Mouse (Mus musculus) cerebellum, adult 2 months (tissue): ENCODE results near the gene Cdh23. TPM values are rescaled to one million over a fixed set of nuclear protein-coding genes. Genes with fewer than 3 reads are reported as not detected.

ENCODE experiments used
- DNase-seq, 2 experiments: peaks; one replicate each; pipeline ENCODE4 v3.0.0; 2021
- H3K27ac ChIP-seq: fragments of 200-500 bp; 2 replicates; pipeline ENCODE4 v1.5.1; 2012; ENCODE audit warnings: low read length, control low read depth, inconsistent platforms; ENCODE audit not compliant: insufficient read depth
- H3K27me3 ChIP-seq: fragments of 200-500 bp; 2 replicates; pipeline ENCODE4 v1.6.1; 2012; ENCODE audit warnings: inconsistent platforms, mild to moderate bottlenecking, low read length, moderate library complexity; ENCODE audit not compliant: control insufficient read depth, insufficient read depth
- H3K4me1 ChIP-seq: fragments of 200-500 bp; 2 replicates; pipeline ENCODE4 v1.6.1; 2011; ENCODE audit warnings: low read length; ENCODE audit not compliant: control insufficient read depth, insufficient read depth
- H3K4me3 ChIP-seq: fragments of 200-500 bp; replicated peaks from 2 replicates; pipeline ENCODE3; 2011; ENCODE audit warnings: mild to moderate bottlenecking, low read depth, low read length, control low read depth; ENCODE audit not compliant: insufficient read depth
- CTCF ChIP-seq: fragments of 200-500 bp; IDR thresholded peaks from 2 replicates; pipeline ENCODE4 v1.5.1; 2011; ENCODE audit warnings: low read depth, mild to moderate bottlenecking, control low read depth, low read length, moderate library complexity, borderline replicate concordance; ENCODE audit not compliant: insufficient read depth
- POLR2A ChIP-seq: fragments of 200-500 bp; IDR thresholded peaks from 2 replicates; pipeline ENCODE4 v1.6.1; 2011; ENCODE audit warnings: low read length, control low read depth, borderline replicate concordance; ENCODE audit not compliant: insufficient read depth
- WGBS: fragments of 180-500 bp; shearing (Covaris S2); methylation state at CpG from one replicate; pipeline ENCODE4 v1.1.7; 2018; 5-methylcytosine and 5-hydroxymethylcytosine counted together
- polyA plus RNA-seq: library from polyadenylated mRNA; depleted of rRNA; stranded (reverse); fragments of >200 nt; gene quantifications from 2 replicates; pipeline ENCODE4 v1.2.3, GENCODE M21; 2012

Cdh23 gene
- polyA plus RNA-seq, 1 experiment = 2.7 TPM

GRCm38 (mm10) chr10:60602235-60602634 lies 94.1 kb downstream of the Cdh23 start:
- WGBS = 34% methylated on average over 11 of the region's 11 CpGs
- Histone ChIP-seq H3K27ac (no peak overlapping the region), H3K4me1 (no peaks in the 10 kb centered on the region), H3K4me3 (no peak overlapping the region), H3K27me3 (peaks cover 1% of the 10 kb centered on the region; the same call in 1 of the 2 replicates)
- TF ChIP-seq CTCF = no peak
- TF ChIP-seq POLR2A = no peak
- DNase-seq = peak in 1 of 2 experiments; percentile 12

GRCm38 (mm10) chr10:60595166-60595565 lies 101.1 kb downstream of the Cdh23 start:
- DNase-seq = peak; percentile 20 to 36
- 11% methylated on average over 6 of the region's 6 CpGs for WGBS
- peaks cover 4% of the 10 kb centered on the region; the same call in 1 of the 2 replicates for H3K4me1 ChIP-seq
- H3K4me3 ChIP-seq = no peak overlapping the region
- peaks cover 3% of the 10 kb centered on the region; the same call in 1 of the 2 replicates for H3K27me3 ChIP-seq
- no peak for TF ChIP-seq CTCF
- TF ChIP-seq POLR2A = no peak
- H3K27ac ChIP-seq = no peak overlapping the region

- DNase-seq = no peak
- H3K4me3 ChIP-seq = no peak overlapping the region
- H3K27me3 ChIP-seq = peaks cover 3% of the 10 kb centered on the region; the same call in 1 of the 2 replicates
- TF ChIP-seq CTCF (no peak), POLR2A (no peak)
- 15% methylated on average over 22 of the region's 22 CpGs for WGBS
- peaks cover 4% of the 10 kb centered on the region; the same call in 1 of the 2 replicates for H3K4me1 ChIP-seq
- H3K27ac ChIP-seq = no peak overlapping the region
These were observed 103.3 kb downstream of the Cdh23 start for GRCm38 (mm10) chr10:60592881-60593575.

GRCm38 (mm10) chr10:60591281-60591680 lies 105.0 kb downstream of the Cdh23 start:
- peaks cover 3% of the 10 kb centered on the region; the same call in 1 of the 2 replicates for H3K27me3 ChIP-seq
- H3K27ac ChIP-seq = no peak overlapping the region
- DNase-seq = no peak
- 87% methylated on average over 1 of the region's 1 CpGs for WGBS
- TF ChIP-seq CTCF (no peak), POLR2A (no peak)
- H3K4me1 ChIP-seq = peaks cover 4% of the 10 kb centered on the region; the same call in 1 of the 2 replicates
- no peak overlapping the region for H3K4me3 ChIP-seq

GRCm38 (mm10) chr10:60590241-60590640 lies 106.0 kb downstream of the Cdh23 start:
- Histone ChIP-seq H3K4me1 (peaks cover 2% of the 10 kb centered on the region; the same call in 1 of the 2 replicates), H3K4me3 (no peak overlapping the region), H3K27ac (no peak overlapping the region), H3K27me3 (peaks cover 3% of the 10 kb centered on the region; the same call in 1 of the 2 replicates)
- TF ChIP-seq CTCF (no peak), POLR2A (no peak)
- WGBS = 80% methylated on average over 7 of the region's 7 CpGs
- DNase-seq = no peak

GRCm38 (mm10) chr10:60585691-60586090 lies 110.6 kb downstream of the Cdh23 start:
- H3K27me3 ChIP-seq = peaks cover 4% of the 10 kb centered on the region; the same call in 1 of the 2 replicates
- TF ChIP-seq CTCF (no peak), POLR2A (no peak)
- no peak overlapping the region for H3K4me3 ChIP-seq
- 58% methylated on average over 6 of the region's 6 CpGs for WGBS
- DNase-seq = no peak
- no peak overlapping the region for H3K27ac ChIP-seq
- no peaks in the 10 kb centered on the region for H3K4me1 ChIP-seq

GRCm38 (mm10) chr10:60582956-60583355 lies 113.3 kb downstream of the Cdh23 start:
- H3K4me3 ChIP-seq = no peak overlapping the region
- 10% methylated on average over 15 of the region's 15 CpGs for WGBS
- H3K27ac ChIP-seq = no peak overlapping the region
- H3K4me1 ChIP-seq = no peaks in the 10 kb centered on the region
- DNase-seq = no peak
- TF ChIP-seq CTCF (no peak), POLR2A (no peak)
- peaks cover 1% of the 10 kb centered on the region; the same call in 1 of the 2 replicates for H3K27me3 ChIP-seq

GRCm38 (mm10) chr10:60580666-60581065 lies 115.6 kb downstream of the Cdh23 start:
- TF ChIP-seq CTCF = no peak
- TF ChIP-seq POLR2A = no peak
- DNase-seq = no peak
- Histone ChIP-seq H3K4me3 (no peak overlapping the region), H3K4me1 (no peaks in the 10 kb centered on the region), H3K27me3 (peaks cover 1% of the 10 kb centered on the region; the same call in 1 of the 2 replicates), H3K27ac (no peak overlapping the region)
- 57% methylated on average over 15 of the region's 15 CpGs for WGBS
